Mouse (Mus musculus): Measurements from ENCODE around the gene Rapgef4.

Rapgef4 gene

DNA sequence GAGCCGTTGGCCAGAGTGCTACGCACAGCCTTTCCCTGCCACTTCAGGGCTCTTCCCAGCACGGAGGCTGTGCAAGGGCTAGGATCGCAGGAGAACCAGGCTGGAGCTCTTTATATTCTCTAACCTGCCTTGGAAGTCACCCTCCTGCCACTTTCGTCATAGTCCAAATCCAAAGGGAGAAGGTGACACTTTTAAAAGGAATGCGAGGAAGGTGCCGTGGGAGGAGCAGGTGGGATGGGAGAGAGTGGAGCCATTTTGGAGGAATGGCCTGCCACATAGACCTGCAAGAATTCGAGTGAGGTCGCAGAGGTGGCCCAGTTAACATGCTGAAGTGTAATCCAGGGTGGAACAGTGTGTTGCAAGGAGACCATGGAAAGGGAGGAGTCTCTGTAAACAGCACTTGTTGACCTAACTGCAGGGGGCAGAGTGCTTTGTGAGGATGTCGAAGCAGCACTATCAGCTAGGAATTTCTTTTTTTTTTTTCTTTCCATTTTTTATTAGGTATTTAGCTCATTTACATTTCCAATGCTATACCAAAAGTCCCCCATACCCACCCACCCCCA lies 94.0 kb downstream of the Rapgef4 start:
- peak; percentile 42 for DNase-seq (ENCODE audit: low read depth, low spot score)

GRCm38 (mm10) chr2:72077490-72078139 lies 96.6 kb downstream of the Rapgef4 start:
- DNase-seq (ENCODE audit: low read depth, low spot score) = no peak

DNA sequence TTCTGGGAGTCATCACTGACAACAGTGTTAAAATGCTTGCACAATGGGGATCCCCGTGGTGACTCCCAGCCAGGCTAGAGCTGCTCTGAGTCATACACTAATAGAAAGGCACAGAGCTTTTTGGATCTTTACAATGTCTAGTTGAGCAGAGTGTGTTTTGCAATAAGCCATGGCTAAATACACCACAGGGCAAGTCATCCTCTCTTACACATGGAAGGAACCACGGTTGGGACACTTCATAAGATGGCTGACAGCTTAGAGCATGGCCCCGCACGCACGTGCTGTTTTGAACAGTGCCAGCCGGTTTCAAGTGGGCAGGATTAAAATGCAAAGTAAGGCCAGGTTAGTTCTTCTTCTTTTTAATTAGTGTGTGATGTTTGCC lies 97.1 kb downstream of the Rapgef4 start:
- DNase-seq (ENCODE audit: low read depth, low spot score) = no peak

DNA sequence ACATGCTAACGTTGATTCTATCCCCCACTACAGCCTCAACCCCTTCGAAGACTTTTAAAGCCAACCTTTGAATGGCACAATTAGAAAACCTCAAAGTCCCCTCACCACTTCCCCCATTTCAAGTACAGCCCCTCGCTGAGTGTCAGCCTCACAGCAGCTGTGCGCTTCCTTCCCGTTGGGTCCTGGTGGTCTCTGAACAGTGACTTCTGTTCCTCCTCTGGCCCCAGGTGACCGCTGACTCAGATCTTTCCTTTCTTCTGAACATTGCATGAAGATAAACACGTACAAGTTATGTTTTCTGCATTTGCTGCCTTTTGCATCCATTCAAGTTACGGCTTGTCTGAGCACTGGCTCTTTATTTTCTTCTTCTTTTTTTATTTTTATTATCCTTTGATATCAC lies 98.1 kb downstream of the Rapgef4 start:
- no peak for DNase-seq (ENCODE audit: low read depth, low spot score)

GRCm38 (mm10) chr2:72082846-72083245 lies 101.8 kb downstream of the Rapgef4 start:
- DNase-seq (ENCODE audit: low read depth, low spot score) = no peak

DNA sequence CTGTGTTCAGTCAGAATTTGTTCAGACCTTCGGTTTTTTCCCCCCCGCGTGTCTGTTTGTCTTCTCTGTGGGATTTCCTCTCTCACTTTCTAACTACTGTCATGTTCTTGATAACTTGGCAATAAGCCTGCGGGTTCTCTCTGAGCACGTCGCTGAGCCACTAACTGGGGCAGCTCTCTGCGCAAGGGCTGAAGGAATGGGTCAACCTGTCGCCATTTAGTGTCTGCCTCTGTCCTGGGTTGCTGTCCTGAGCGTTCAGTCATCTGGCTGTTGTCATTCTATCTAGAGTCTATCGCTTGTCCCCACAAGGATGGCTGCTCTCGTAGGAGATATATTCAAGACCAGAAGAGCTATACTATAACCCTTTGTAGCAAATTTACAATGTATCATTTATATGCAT lies 107.8 kb downstream of the Rapgef4 start:
- no peak for DNase-seq (ENCODE audit: low read depth, low spot score)

- no peak for DNase-seq (ENCODE audit: low read depth, low spot score)
These were observed 109.0 kb downstream of the Rapgef4 start for GRCm38 (mm10) chr2:72090061-72090460.

GRCm38 (mm10) chr2:72092046-72092445 lies 111.0 kb downstream of the Rapgef4 start:
- DNase-seq (ENCODE audit: low read depth, low spot score) = no peak

- no peak for DNase-seq (ENCODE audit: low read depth, low spot score)
These were observed 112.5 kb downstream of the Rapgef4 start for GRCm38 (mm10) chr2:72093402-72094037.

- DNase-seq (ENCODE audit: low read depth, low spot score) = no peak
These were observed 113.0 kb downstream of the Rapgef4 start for GRCm38 (mm10) chr2:72094038-72094437.

GRCm38 (mm10) chr2:72094446-72094845 lies 113.4 kb downstream of the Rapgef4 start:
- DNase-seq (ENCODE audit: low read depth, low spot score) = no peak

DNA sequence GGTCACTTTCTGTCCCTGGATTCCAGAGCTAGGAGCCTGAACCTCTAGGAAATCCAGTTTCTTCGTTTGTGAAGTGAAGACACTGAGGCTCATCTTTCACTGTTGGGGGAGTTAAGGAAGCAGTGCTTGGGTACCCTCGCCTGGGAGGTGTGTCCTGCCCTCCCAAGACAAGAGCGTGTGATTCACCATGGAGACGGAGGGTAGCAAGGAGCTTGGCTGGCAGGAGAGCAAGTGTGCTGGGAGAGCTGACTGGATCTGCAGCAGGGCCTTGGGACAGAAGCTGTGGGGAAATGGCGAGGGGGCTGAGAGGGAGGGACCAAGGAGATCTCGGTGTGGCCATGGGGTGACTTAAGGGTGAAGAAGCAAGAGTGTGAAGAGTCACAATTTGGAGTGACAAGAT lies 114.0 kb downstream of the Rapgef4 start:
- DNase-seq (ENCODE audit: low read depth, low spot score) = no peak

DNA sequence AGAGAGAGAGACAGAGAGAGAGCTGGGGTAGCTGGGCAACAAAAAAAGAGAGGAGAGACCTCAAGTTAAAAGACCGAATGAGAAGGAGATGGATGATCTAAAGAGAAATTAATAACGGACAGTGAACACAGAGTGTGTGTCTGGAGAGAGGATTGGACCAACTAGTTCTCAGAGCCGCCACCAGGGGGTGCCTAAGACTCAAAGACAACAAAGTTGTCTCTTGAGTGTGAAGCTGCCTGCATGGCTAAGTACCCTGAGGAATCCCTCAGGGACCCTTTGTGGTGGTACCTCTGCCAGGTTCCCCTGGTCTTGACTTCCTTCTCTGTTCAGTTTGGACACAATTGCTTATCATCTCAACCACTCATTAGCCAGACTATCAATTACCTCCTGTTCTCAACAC lies 115.3 kb downstream of the Rapgef4 start:
- DNase-seq (ENCODE audit: low read depth, low spot score) = peak; percentile 77

DNA sequence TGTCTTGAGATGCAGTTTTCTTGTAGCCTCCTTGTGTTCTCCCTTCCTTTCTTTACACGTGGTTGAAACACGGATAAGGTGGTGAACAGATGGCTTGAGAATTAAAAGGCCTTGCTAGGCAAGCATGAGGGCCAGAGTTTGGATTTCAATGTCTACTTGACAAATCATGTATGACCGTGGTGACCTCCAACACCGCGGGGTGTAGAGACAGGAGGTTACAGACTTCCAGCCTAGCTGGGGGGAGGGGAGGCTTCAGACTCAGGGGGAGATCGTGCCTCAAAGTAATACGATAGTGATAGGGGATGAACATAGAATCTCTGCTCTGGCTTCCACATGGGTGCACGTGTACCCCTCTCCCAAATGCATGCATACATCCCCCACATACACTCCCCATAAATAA lies 117.3 kb downstream of the Rapgef4 start:
- DNase-seq (ENCODE audit: low read depth, low spot score) = no peak

GRCm38 (mm10) chr2:72104604-72105003 lies 123.6 kb downstream of the Rapgef4 start:
- no peak for DNase-seq (ENCODE audit: low read depth, low spot score)

DNA sequence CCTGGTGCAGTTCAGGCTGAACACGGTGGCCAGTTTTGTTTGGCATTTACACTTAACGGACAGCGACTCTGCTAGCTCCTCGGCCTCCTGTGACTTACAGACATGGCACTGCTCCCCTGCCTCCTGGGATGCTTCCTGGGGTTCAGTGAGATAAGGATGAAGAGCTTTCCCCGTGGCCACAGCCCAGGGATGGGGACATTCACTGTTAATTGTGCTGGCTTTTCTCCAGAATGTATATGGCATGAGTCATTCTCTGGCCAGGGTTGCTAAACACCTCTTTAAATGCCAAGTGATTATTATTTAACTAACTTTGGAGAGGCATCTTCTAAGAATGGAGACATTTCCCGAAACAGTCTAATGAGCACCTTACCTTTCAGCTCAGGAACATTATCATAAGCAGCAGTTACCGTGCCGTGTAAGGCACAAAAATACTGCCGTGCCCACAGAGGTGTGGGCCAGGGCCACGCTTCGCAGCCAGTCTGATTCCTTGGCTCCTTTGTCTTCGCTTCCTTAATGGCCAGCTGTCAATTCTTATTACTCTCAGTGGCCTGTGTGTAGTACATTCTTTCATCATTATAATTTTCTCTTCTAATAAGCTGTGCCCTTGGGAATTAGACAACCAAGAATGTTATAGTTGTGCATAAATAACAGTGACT lies 126.6 kb downstream of the Rapgef4 start:
- DNase-seq (ENCODE audit: low read depth, low spot score) = no peak

DNA sequence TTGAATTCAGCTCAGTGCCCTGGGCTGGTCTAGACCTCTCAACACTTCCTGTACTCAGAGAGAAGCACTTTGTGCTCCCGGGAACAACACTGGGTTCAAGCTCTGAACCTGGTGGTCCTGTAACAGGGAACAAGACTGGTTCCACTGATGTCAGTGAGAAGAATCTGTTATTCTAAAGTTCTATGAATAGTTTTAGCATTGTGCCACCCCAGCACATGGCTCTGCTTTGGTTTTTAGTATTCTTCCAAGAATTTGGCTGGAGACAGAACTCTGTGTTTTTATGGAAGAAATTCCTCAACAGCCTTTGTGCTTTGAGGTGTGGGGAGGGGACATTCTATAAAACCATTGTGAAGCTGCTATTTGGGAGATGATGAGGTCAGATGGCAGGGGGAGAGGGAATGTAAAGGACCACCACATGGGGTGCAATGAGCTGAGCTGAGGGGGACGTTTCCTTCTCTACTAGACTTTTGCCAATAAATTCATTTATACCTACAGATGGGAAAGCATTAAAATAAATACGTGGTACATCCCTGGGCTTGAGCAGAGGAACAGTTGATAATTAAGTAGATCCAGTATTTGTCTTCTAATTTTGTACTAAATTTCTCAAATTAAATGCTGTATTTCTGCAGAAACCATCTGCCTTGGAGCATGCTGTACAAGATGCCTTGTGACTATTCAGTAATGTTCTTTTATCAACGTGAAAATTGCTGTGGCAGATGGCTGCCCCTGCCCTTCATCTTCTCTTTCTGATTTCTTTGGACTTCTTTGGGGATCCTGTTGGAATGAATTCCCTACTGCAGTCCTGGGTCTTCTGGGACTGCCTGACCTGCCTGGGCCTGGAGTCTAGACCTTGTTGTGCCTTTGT lies 127.6 kb downstream of the Rapgef4 start:
- no peak for DNase-seq (ENCODE audit: low read depth, low spot score)

- DNase-seq (ENCODE audit: low read depth, low spot score) = no peak
These were observed 129.4 kb downstream of the Rapgef4 start for GRCm38 (mm10) chr2:72110404-72110803.

GRCm38 (mm10) chr2:72113716-72114115 lies 132.7 kb downstream of the Rapgef4 start:
- DNase-seq (ENCODE audit: low read depth, low spot score) = no peak

- no peak for DNase-seq (ENCODE audit: low read depth, low spot score)
These were observed 133.1 kb downstream of the Rapgef4 start for GRCm38 (mm10) chr2:72114148-72114559.

DNA sequence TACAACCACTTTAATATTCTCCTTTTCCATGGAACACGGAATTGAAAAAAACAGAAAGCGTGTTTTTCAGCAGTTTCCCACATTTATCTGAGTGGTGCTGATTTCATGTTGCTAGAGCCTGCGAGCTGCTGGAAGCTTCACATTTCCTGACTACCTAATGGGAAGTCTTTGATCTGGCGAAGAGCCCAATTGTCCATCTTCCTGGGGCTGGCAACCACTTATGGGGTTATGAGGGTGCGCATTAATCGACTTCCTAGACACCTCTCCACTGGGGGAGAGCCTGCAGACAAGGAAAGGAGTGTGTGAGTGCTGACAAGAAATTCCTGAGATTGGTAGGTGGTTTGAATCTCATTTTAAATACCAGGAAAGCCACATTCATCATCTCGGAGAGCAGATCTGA lies 135.1 kb downstream of the Rapgef4 start:
- DNase-seq (ENCODE audit: low read depth, low spot score) = no peak

DNA sequence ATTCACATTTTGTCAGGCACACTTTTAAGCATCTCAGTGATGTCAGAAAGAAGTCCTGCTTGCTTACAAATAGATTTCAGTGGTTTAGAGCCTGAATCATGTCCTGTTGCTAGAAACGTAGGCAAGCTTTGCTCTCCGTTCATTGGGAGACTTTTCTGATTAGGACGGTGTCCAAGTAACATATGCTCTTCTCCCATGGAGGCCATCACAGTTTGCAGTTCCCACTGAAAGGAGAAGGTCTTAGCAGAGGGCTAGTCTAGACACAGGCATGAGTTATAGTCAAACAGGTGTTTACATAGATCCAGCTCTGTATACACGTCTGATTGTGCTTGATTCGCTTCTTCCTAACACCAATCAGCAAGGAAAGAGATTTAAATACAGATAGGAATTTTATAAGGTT lies 135.7 kb downstream of the Rapgef4 start:
- DNase-seq (ENCODE audit: low read depth, low spot score) = no peak
